Mouse (Mus musculus): ENCODE data around the gene Ap3b1.

Gene Ap3b1

DNA sequence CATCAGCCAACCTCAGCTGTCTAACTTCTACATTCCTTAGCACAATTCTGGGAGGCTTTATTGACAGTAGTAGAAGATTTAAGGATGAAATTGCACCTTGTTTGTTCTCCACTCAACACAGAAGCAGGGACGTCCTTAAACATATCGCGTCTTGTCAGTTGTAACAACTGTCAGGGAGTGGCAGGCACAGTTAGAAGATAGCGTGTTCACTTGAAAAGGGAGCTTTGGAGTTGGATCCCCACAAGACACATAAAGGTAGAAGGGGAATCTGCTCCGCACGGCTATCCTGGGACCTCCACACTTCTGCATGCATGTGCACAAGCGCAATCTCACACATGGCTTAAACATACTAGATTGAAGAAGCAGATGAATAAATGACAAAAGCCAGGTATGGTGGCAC is 183.3 kb downstream of the Ap3b1 start:
- Histone ChIP-seq H3K27me3 (ENCODE audit: insufficient read depth, low read length) (peaks cover 55% of the 10 kb centered on the region), H3K4me3 (replicated peaks; ENCODE audit: low read length) (no peak overlapping the region), H3K4me1 (replicated peaks; ENCODE audit: low read depth, low read length) (peaks cover 10% of the 10 kb centered on the region), H3K9me3 (ENCODE audit: low read length) (no peaks in the 10 kb centered on the region), H3K36me3 (ENCODE audit: insufficient read depth, low read length) (peaks cover 34% of the 10 kb centered on the region)
- TF ChIP-seq NANOG (IDR thresholded peaks at IDR 0.05; ENCODE audit: borderline replicate concordance, low read length), result no peak
- TF ChIP-seq POU5F1 (IDR thresholded peaks at IDR 0.05; ENCODE audit: borderline replicate concordance, low read length), result no peak
- TF ChIP-seq CTCF (conservative IDR thresholded peaks at IDR 0.05; ENCODE audit: low read length), result no peak

DNA sequence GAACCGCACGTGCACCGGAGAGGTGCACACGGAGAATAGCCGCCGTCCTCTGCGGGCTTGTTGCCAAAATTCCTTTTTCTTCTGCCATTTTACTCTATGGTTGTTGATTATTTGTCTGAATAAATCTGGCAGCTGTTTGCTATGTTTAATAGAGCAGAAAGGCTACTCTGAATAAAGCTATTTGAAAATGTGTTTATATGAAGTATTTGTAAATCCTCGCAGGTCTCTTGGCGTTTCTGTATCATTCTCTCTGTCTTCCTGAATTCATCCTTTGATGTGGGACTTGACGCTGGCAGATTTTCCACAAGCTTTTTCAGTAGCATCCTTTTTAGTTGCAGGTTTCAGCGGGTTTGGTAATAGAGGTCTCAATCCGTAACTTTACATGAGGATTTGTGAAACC is 185.5 kb downstream of the Ap3b1 start:
- Histone ChIP-seq H3K4me1 (replicated peaks; ENCODE audit: low read depth, low read length) (peaks cover 10% of the 10 kb centered on the region), H3K36me3 (ENCODE audit: insufficient read depth, low read length) (peaks cover 43% of the 10 kb centered on the region), H3K27me3 (ENCODE audit: insufficient read depth, low read length) (peaks cover 70% of the 10 kb centered on the region), H3K9me3 (ENCODE audit: low read length) (no peaks in the 10 kb centered on the region), H3K4me3 (replicated peaks; ENCODE audit: low read length) (no peak overlapping the region)
- TF ChIP-seq NANOG (IDR thresholded peaks at IDR 0.05; ENCODE audit: borderline replicate concordance, low read length), result no peak

DNA sequence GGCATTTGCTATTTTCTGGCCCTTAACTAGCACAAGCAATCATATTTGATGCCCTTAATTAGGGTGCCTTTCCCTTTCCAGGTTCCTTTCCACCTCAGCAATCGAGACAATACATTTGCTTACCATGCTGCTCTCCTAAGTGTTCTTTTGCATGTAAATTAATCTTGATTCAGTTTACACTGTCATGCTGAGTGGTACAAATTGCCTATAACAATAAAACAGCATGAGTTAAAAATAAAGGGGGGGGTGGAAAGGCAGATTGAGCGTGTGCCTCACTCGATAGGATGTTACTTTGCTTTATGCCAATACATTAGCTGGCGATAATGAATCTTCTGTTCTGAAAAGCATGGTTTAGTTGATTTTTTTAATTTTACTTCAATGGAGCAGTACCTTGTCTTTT is 187.0 kb downstream of the Ap3b1 start:
- H3K4me3 ChIP-seq (replicated peaks; ENCODE audit: low read length), result no peak overlapping the region
- peaks cover 10% of the 10 kb centered on the region for H3K4me1 ChIP-seq (replicated peaks; ENCODE audit: low read depth, low read length)
- peaks cover 74% of the 10 kb centered on the region for H3K27me3 ChIP-seq (ENCODE audit: insufficient read depth, low read length)
- no peaks in the 10 kb centered on the region for H3K9me3 ChIP-seq (ENCODE audit: low read length)
- peaks cover 44% of the 10 kb centered on the region for H3K36me3 ChIP-seq (ENCODE audit: insufficient read depth, low read length)
- no peak for TF ChIP-seq CTCF (conservative IDR thresholded peaks at IDR 0.05; ENCODE audit: low read length)
- peak; percentile 69; the same call in 1 of the 2 replicates for TF ChIP-seq POU5F1 (IDR thresholded peaks at IDR 0.05; ENCODE audit: borderline replicate concordance, low read length)
- TF ChIP-seq NANOG (IDR thresholded peaks at IDR 0.05; ENCODE audit: borderline replicate concordance, low read length), result peak; percentile 96

DNA sequence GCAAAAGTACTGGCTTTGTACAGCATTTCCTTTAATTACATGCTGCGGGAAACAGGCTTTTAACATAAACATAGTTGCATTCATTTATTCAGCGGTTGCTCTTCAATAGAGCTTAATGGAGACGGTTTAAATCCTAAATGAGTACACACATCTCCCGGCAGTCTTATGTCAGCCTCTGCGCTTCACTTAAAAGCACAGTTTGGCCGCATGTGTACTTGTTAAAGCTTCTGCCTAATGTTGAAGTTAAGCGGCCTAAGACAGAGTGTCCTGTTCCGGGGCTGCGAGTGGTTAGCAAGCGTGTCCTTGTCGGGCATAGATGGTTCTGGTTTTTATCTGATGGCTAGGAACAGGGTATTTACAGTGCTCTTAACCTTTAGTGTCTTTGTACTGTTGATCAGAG is 187.5 kb downstream of the Ap3b1 start:
- TF ChIP-seq POU5F1 (IDR thresholded peaks at IDR 0.05; ENCODE audit: borderline replicate concordance, low read length), result no peak
- TF ChIP-seq NANOG (IDR thresholded peaks at IDR 0.05; ENCODE audit: borderline replicate concordance, low read length), result no peak
- no peak for TF ChIP-seq CTCF (conservative IDR thresholded peaks at IDR 0.05; ENCODE audit: low read length)
- H3K36me3 ChIP-seq (ENCODE audit: insufficient read depth, low read length), result peaks cover 38% of the 10 kb centered on the region

DNA sequence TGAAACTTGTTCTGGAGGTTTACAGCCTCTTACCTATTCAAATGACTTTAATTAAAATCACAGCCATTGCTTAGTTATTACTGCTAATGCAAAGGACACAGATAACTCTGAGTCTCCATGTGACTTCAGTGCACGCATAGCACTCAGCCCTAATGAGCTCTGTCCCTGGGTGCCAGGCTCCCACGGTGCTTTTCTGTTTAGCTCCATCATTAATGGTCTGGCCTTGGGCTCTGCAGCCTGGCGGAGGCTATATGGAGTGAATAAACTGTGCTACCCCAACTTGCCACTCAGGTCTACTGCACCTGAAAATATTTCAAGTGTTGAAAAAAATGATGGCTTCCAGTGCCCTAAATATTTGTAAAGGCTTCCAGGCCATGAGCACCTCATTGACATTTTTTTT is 190.8 kb downstream of the Ap3b1 start:
- Histone ChIP-seq H3K9me3 (ENCODE audit: low read length) (no peaks in the 10 kb centered on the region), H3K36me3 (ENCODE audit: insufficient read depth, low read length) (peaks cover 18% of the 10 kb centered on the region), H3K4me1 (replicated peaks; ENCODE audit: low read depth, low read length) (peaks cover 10% of the 10 kb centered on the region), H3K27me3 (ENCODE audit: insufficient read depth, low read length) (peaks cover 39% of the 10 kb centered on the region), H3K4me3 (replicated peaks; ENCODE audit: low read length) (no peak overlapping the region)
- no peak for TF ChIP-seq CTCF (conservative IDR thresholded peaks at IDR 0.05; ENCODE audit: low read length)
- TF ChIP-seq NANOG (IDR thresholded peaks at IDR 0.05; ENCODE audit: borderline replicate concordance, low read length), result no peak
- TF ChIP-seq POU5F1 (IDR thresholded peaks at IDR 0.05; ENCODE audit: borderline replicate concordance, low read length), result no peak

More for the DNA sequence above, 187.5 kb downstream of the Ap3b1 start:
- H3K4me3 ChIP-seq (replicated peaks; ENCODE audit: low read length), result no peak overlapping the region
- peaks cover 10% of the 10 kb centered on the region for H3K4me1 ChIP-seq (replicated peaks; ENCODE audit: low read depth, low read length)
- peaks cover 69% of the 10 kb centered on the region for H3K27me3 ChIP-seq (ENCODE audit: insufficient read depth, low read length)
- no peaks in the 10 kb centered on the region for H3K9me3 ChIP-seq (ENCODE audit: low read length)

DNA sequence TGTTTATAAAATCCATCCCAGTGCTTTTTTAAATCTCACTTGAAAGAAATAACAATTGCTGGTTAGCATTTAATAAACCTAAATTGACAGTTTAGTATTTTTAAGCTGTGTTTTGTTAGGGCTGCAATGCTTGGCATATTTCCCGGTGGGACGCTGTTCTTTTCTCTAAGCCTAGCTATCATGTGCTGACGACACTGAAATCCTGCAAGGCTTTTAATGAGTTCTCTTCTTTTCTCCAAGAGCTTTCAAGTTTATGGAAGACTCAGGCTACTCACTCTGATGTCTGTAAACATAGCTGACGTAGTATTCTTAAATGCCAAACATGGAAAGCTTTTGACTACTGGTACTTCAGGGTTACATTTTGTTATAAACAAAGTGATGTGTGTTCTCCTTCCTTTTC is 191.3 kb downstream of the Ap3b1 start:
- Histone ChIP-seq H3K27me3 (ENCODE audit: insufficient read depth, low read length) (peaks cover 36% of the 10 kb centered on the region), H3K36me3 (ENCODE audit: insufficient read depth, low read length) (peaks cover 18% of the 10 kb centered on the region), H3K4me3 (replicated peaks; ENCODE audit: low read length) (no peak overlapping the region), H3K4me1 (replicated peaks; ENCODE audit: low read depth, low read length) (peaks cover 10% of the 10 kb centered on the region), H3K9me3 (ENCODE audit: low read length) (no peaks in the 10 kb centered on the region)
- TF ChIP-seq CTCF (conservative IDR thresholded peaks at IDR 0.05; ENCODE audit: low read length), result no peak
- no peak for TF ChIP-seq POU5F1 (IDR thresholded peaks at IDR 0.05; ENCODE audit: borderline replicate concordance, low read length)
- TF ChIP-seq NANOG (IDR thresholded peaks at IDR 0.05; ENCODE audit: borderline replicate concordance, low read length), result no peak

DNA sequence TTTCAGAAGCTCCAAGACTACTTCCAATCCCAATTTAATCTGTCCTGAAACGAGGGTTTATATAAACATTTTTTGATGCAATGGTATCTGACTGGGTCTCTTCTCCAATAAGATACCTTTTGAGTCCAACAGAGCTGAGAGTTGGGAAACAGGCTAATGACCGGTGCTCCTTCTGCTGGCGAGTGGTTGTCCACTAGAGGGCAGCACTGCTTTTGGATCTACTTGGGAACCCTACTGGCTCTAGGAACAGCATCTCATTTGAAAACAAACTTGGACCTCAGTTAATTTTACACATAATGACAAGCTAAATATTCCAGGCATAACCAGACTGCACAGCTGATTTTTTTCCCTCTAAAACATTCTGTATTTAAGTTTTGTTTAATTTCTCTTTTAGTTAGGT is 201.3 kb downstream of the Ap3b1 start:
- Histone ChIP-seq H3K27me3 (ENCODE audit: insufficient read depth, low read length) (no peaks in the 10 kb centered on the region), H3K4me1 (replicated peaks; ENCODE audit: low read depth, low read length) (peaks cover 5% of the 10 kb centered on the region; the same call in 1 of the 2 replicates), H3K9me3 (ENCODE audit: low read length) (no peaks in the 10 kb centered on the region), H3K4me3 (replicated peaks; ENCODE audit: low read length) (no peak overlapping the region), H3K36me3 (ENCODE audit: insufficient read depth, low read length) (no peaks in the 10 kb centered on the region)
- TF ChIP-seq POU5F1 (IDR thresholded peaks at IDR 0.05; ENCODE audit: borderline replicate concordance, low read length) (no peak), CTCF (conservative IDR thresholded peaks at IDR 0.05; ENCODE audit: low read length) (peak; percentile 80), NANOG (IDR thresholded peaks at IDR 0.05; ENCODE audit: borderline replicate concordance, low read length) (no peak)

DNA sequence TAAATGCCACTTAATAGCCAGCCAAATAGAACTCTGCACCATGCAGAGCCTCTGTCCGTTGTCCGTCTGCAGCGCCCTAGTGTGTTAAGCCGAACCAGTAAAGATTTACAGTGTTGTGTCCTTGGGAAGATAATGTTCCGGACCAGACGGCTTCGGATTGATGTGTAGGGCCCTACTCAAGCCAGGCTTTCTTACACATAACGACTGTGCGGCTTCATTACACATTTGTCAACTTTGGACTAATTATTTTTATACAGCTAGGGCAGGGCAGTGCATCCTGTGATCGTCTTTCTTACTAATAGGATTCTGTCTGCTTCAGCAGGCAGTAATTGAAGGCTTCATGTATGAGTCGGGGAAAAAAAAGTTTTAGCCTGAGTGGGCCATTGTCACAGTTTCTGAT is 202.1 kb downstream of the Ap3b1 start:
- peaks cover 5% of the 10 kb centered on the region; the same call in 1 of the 2 replicates for H3K4me1 ChIP-seq (replicated peaks; ENCODE audit: low read depth, low read length)
- no peaks in the 10 kb centered on the region for H3K9me3 ChIP-seq (ENCODE audit: low read length)
- TF ChIP-seq NANOG (IDR thresholded peaks at IDR 0.05; ENCODE audit: borderline replicate concordance, low read length) (no peak), POU5F1 (IDR thresholded peaks at IDR 0.05; ENCODE audit: borderline replicate concordance, low read length) (no peak), CTCF (conservative IDR thresholded peaks at IDR 0.05; ENCODE audit: low read length) (no peak)
- peaks cover 8% of the 10 kb centered on the region for H3K36me3 ChIP-seq (ENCODE audit: insufficient read depth, low read length)
- H3K4me3 ChIP-seq (replicated peaks; ENCODE audit: low read length), result no peak overlapping the region
- no peaks in the 10 kb centered on the region for H3K27me3 ChIP-seq (ENCODE audit: insufficient read depth, low read length)

DNA sequence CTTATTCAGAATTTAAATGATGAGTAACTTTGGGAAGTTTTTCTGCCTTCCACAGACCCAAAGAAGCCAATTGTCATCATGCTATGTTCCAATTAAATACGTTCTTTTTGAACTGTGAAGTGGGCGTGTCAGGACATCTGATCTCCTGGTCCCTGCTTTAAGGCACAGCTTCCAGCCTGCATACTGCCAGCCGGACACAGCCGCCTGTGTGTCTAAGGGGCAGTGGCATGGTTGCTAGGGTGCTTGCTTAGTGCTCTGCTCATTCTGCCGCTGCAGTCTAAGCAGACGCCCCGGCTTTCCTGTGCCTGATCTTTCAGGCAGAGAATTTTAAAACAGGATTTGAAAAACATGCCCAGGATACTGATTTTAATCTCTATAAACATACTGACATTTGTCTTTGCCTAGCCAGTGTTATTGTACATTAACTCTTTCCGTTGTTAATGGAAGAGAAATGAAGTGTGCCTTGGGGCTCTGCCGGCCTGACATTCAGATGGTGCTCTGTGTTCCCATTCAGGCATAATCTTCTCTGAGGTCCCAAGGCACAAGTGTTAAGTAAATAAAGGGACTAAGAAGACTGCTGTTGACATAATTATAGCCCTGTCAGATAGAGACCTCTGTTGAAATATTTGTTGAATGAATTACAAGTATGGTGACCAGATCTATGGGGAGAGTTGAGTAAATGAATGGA is 204.0 kb downstream of the Ap3b1 start:
- H3K4me1 ChIP-seq (replicated peaks; ENCODE audit: low read depth, low read length), result peaks cover 5% of the 10 kb centered on the region; the same call in 1 of the 2 replicates
- H3K27me3 ChIP-seq (ENCODE audit: insufficient read depth, low read length), result no peaks in the 10 kb centered on the region
- H3K36me3 ChIP-seq (ENCODE audit: insufficient read depth, low read length), result peaks cover 12% of the 10 kb centered on the region
- TF ChIP-seq NANOG (IDR thresholded peaks at IDR 0.05; ENCODE audit: borderline replicate concordance, low read length), result no peak
- no peak for TF ChIP-seq POU5F1 (IDR thresholded peaks at IDR 0.05; ENCODE audit: borderline replicate concordance, low read length)
- no peak for TF ChIP-seq CTCF (conservative IDR thresholded peaks at IDR 0.05; ENCODE audit: low read length)
- H3K9me3 ChIP-seq (ENCODE audit: low read length), result no peaks in the 10 kb centered on the region
- no peak overlapping the region for H3K4me3 ChIP-seq (replicated peaks; ENCODE audit: low read length)

Measured in E14TG2a.4 (cell line).